Mouse (Mus musculus) thymus, adult 18-20 months (tissue): ENCODE data around the gene Kank2.
A peak's percentile ranks its signal among the peaks of the same experiment; 100 is the strongest.

Source experiments
- DNase-seq, 2 experiments: peaks; one replicate each; pipeline ENCODE4 v3.0.0; 2022; ENCODE audit warnings: mixed read lengths in 2 of 2

Kank2 gene

DNA sequence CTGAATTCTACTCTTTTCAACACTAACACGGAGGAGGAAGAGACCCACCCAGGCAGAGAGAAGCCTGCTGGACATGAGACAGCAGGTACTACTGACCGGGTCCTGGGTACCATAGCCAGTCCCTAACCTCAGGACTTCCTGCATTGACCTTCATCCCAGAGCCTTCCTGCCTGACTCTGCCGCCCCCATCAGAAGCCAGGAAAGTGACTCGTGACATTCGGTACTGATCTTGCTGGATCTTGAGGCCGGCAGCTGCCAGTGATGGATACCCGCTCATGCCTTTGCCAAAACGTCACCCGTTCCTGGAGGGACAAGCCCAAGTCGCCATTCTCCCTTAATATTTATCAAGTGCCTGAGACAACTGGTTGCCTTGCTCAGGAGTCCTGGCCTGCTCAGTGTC, 50.1 kb downstream of the Kank2 start:
- DNase-seq = no peak

DNA sequence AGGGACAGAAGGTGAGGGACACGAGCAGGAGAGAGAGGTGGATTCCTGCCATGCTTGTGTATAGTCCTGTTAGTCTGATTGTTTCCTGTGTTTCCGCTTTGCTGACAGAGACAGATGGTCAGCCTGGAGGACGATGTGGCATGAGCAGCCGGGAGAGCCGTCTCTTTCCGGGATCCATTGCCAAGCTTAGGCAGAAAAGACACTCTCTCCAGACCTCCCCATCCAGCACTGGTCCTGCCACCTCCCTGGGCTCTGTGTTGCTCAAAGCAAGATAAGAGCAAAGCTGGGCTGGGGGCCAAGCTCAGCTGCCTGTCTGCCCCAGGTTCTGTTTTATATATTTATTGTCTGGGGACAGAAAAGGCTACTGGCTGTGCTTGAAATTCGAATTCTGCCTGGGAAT, 50.5 kb downstream of the Kank2 start:
- no peak for DNase-seq

DNA sequence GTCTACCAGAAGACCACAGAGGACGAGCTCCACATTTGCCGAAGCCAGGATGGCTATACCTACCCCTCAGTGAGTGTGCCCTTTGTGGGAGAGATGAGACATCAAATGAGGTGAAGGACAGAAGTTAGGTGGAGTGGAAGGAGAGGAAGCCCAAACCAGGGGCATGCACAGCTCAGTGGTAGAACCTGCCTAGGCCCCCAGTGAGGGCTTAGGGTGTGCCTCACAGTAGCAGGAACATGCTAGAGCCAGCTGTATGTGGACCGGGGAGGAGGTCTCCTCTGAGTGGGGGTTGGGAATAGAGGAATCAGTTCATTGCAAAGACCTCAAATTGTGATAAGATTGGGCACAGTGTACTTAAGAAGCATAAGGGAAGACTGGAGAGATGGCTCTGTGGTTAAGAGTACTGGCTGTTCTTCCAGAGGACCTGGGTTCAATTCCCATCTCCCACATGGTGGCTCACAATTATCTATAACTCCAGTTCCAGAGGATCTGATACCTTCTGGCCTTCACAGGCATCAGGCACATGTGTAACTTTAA, 51.2 kb downstream of the Kank2 start:
- DNase-seq = no peak

DNA sequence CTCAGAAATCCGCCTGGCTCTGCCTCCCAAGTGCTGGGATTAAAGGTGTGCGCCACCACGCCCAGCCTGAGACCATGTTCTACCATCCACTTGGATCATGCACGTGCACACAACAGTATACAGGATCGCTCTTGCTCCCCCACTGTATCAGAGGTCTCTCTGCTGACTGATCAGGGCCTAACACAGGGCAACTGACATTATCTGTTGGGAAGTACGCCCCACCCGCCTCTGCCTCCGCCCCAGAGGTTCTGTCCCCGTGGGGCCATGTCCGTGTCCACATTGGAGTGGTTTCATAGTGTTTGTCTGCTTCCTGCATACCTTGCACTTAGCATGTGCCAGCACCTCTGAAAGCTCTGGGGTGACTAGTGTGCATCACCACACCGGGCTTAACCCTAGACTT, 57.0 kb downstream of the Kank2 start:
- DNase-seq = no peak

DNA sequence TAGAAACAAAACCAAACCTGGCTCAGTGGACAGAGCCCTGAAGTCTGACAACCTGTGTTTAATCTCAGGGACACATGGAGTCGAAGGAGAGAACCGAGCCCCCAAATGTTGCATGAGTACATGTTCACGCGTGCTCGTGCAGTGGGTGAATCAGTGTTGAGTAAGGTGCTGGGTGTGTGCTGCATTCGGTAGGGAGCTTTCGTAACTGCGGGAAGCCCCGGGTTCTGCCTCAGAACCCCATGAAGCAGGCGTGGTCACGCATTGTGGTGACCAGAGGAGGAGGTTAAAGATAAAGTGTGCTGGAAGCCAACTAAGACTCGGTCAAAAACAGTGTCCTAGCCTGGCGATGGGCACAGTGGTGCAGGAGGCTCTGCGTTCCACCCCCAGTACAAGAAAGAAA, 58.1 kb downstream of the Kank2 start:
- DNase-seq = no peak

DNA sequence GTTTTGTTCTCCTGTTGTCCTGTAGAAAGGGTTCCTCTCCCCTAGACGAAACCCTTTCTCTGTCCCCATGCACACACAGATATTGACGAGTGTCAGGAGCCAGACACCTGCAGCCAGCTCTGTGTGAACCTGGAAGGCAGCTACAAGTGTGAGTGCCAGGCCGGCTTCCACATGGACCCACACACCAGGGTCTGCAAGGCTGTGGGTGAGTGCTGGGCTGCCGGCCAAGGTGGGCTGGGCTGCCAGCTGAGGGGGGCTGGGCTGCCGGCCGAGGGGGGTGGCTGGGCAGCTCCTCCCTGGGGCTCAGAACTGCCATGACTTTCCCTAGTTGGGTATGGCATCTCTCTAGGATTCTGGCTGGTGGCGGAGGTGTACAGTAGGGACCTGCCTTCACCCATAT, 59.8 kb downstream of the Kank2 start:
- DNase-seq = no peak

DNA sequence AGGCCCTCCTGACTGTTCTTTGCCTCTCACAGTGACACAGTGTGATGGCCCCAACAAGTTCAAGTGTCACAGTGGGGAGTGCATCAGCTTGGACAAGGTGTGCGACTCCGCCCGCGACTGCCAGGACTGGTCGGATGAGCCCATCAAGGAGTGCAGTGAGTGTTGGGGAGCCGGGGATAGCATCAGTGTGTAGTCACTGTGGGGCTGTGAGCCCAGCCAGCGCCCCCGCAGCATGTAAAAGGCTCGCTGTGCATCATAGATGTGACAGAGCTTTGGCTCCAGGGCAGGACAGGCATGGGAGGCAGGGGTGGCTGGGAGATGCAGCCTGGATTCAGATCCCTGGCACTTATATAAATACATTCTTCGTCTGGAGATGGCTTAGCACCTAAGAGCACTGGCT, 61.4 kb downstream of the Kank2 start:
- no peak for DNase-seq

DNA sequence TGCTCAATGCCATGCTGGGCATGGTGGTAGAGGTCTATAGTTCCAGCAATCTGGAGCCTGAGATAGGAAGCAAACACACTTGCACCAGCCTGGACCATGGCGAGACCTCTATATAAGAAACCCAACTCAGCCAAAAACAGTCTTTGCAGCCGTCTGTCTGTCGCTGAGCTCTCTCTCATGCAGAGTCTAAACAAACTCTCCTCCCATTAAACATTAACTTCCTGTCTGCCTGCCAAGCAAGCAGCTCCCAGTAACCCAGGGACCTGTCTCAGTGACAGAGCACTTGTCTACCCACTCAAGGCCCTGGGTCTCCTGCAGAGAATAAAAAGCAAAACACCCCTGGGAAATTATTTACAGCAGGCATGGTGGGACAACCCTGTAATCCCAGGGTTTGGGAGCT, 62.0 kb downstream of the Kank2 start:
- no peak for DNase-seq

DNA sequence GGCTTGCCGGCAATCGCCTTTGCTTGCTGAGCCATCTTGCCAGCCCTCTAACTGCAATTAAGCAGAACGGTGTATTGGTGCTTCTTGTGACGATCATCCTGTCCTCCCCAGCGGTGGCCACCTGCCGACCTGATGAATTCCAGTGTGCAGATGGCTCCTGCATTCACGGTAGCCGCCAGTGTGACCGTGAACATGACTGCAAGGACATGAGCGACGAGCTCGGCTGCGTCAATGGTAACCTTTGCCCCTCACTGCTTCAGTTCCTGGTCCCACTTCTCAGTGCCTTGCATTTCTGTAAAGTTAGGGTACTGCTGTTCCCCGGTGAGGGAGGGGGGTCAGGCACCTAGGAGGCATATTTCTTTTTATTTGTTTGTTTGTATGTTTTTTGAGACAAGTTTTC, 63.4 kb downstream of the Kank2 start:
- DNase-seq = no peak

DNA sequence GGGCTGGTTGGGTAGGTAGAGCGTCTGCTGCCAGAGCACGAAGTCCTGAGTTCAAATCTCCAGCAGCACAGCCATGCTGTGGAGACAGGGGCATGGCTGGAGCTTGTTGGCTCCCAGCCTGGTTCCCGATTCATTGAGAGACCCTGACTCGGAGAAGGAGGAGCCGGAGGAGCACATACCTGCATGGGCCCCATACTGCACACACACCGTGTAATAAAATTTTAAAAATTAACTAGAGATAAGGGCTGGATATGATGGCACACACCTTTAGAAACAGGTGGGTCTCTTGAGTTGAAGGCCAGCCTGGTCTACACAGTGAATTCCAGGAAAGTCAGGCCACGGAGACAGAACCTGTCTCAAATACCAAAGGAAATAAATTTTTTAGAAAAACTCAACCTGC, 64.6 kb downstream of the Kank2 start:
- no peak for DNase-seq

DNA sequence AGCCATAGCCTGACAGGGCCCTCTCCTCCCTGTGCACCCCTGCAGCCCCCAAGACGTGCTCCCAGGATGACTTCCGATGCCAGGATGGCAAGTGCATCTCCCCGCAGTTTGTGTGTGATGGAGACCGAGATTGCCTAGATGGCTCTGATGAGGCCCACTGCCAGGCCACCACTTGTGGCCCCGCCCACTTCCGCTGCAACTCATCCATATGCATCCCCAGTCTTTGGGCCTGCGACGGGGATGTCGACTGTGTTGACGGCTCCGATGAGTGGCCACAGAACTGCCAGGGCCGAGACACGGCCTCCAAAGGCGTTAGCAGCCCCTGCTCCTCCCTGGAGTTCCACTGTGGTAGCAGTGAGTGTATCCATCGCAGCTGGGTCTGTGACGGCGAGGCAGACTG, 65.1 kb downstream of the Kank2 start:
- no peak for DNase-seq

DNA sequence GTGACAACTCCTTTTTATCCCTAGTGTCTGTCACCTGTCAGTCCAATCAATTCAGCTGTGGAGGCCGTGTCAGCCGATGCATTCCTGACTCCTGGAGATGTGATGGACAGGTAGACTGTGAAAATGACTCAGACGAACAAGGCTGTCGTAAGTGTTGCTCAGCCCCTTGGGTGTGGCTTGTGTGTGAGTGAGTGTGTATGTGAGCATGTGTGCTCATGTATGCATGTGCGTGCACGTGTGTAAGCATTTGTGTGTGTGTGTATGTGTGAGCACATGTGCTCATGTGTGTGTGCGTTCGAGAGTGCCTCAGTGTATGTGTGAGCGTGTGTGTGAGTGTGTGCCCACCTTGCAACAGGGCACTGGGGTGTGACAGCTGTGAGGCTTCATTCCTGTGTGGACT, 66.3 kb downstream of the Kank2 start:
- no peak for DNase-seq

DNA sequence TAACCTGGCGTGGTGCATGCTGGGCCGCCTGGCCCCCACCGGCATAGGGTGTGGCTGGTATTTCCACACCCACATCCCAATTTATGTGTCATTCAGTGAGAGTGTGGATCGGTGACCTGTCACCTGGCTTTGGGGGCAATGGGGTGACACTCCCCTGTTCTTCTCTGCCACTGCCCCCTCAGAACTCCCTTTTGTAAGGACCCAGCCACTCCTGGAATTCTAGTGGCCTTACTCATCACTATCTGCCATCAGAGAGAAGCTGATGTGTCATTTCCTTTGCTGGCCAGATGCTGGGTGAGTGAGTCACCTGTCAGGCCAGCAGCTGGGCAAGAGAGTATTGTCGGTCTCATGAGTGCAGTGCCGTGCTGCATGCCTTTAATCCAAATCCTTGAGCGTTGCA, 69.3 kb downstream of the Kank2 start:
- DNase-seq = no peak

DNA sequence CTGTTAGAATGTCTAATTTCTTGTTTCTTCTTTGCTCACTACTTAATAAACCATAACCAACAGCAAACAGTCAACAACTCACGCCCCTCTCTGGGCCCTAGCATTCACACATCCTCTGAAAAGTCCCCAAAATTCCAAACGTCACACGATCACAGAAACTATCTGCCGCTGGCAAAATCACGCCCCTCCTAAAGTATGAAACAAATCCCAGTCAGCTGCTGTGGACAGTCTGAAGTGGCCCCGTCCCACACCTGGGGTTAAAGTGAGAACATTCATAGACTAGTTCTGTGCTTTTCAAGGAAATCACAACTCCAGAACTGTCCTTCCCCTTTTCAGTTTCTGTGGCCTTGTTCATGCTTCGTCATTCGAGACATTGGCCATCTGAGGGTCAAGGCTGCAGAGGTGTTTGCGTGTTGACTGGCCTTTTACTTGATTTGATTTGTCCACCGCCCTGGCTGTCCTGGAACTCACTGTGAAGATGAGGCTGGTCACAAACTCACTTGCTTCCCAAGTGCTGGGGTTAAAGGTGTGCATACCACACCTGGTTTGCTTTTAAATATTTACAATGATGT, 70.2 kb downstream of the Kank2 start:
- no peak for DNase-seq

DNA sequence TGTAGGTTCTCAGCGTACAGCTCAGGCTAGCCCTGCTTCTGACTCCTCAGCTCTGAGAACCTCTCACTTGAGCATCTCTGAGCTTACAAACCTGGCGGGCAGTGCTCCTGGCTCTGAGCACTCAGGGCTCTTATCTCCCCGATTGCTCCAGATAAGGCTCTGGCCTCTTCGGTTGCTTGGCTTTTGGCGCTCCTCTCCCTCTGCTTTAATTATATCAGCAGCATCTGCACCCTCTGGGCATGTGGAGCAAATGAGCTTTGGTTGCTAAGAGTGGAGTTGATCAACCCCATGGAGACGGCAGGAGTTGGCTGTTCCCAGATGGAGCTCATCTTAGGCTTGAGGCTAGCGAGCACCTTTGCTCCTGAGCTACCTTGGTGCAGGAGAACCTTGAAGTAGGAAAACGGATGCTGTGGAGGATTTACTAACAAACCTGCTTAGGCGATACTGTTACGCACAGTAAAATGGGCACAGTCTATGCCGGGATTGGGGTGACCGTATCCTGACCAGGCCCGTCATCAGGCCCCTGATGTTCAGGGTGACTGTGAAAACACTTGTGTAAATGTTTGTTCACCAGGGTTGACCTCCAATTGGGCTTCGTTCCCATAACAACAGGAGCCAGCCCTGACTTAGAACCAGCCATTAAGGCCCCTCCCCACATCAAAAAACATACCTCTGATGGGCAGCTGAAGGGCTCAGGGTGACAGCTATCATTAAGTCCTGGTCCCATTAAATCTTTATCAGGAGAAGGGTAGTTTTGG, 72.1 kb downstream of the Kank2 start:
- no peak for DNase-seq

DNA sequence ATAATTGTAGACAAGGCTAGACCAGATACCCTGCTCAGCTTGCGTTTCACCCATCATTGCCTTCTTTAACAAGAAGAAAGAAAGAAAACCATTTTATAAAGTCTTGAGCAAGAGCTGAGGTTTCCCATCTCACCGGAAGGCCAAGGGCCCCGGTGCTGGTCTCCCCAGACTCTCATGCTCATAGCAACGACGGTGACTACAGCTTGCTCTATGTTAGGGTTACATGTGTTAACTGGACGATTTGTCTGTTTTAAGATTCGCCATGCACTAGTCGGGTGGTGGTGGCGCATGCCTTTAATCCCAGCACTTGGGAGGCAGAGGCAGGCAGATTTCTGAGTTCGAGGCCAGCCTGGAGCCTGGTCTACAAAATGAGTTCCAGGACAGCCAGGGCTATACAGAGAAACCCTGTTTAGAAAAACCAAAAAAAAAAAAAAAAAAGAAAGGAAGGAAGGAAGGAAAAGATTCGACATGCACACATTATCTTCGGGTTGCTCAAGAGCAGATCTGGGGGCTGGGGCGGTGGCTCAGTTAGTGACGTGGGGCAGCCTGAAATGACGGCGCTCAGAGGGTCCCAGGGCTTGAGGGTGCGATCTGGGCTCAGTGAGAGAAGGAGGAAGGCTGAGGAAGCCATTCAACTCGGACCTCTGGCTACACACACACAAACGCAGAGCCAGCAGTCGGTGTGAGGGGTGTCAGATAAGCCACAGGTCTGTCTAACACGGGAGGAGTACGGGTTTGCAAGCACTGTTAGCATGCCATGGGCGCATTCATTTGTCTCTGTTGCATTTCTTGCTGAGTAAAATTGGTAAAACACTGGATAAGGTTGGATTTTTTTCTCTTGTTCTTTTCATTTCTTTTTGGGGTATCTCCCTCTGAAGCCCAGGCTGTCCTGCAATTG, 73.1 kb downstream of the Kank2 start:
- DNase-seq = no peak

DNA sequence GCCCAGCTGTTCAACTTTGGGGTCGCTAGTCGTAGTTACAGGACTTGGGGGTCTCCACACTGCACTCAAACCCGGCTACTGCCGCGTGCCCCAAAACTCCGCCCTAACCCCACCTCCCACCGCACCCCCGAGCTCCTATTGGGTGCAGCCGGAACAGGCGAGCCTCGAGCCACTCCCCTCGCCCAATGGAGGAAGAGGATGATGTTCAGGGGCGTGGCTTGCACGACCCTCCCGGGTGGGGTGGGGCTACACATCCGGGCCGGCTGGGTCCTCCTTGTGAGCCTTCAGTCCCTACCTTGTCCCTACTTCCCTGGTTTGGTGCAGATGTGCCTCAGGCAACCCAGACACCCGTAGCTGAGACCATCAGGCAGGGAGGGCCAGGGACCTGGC, 74.4 kb downstream of the Kank2 start:
- peak; percentile 92 to 93 for DNase-seq

DNA sequence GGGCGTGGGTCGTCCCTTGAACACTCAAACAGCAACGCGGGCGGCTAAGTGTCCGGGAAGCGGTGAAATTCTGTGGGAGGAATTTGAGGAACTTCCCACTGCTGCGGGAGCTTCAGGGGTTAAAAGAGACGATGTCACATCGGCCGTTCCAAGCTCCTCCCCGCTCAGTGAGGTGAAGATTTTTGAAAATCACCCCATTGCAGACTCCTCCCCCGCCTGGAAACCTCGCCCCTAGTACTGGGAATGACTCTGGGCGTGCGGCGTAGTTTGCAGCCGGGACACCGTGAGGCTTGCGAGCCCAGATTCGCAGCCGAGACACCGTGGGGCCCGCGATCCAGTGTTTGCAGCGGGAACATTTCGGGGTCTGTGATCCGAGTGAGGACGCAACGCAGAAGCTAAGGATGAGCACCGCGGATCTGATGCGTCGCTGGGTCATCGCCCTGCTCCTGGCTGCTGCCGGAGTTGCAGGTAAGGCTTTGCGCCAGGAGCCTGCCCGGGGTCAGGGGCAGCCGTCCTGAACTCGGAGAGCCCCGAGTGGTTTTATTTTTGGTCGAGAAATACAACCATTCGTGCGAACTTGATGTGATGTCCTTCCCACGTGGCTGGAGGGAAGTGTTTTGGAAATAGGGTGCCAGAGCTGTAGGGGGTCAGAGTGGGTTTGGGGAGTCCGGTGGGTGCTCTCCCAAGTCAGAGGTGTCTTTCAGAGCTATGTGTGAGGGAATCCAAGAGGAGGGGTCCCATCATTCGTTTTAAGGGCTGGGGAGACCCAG, 75.0 kb downstream of the Kank2 start, which contains the start of gene Ldlr:
Ldlr (plus strand) TSS at position 107 of the 770 bp plus-strand sequence.
- peak; percentile 43 to 55 for DNase-seq

DNA sequence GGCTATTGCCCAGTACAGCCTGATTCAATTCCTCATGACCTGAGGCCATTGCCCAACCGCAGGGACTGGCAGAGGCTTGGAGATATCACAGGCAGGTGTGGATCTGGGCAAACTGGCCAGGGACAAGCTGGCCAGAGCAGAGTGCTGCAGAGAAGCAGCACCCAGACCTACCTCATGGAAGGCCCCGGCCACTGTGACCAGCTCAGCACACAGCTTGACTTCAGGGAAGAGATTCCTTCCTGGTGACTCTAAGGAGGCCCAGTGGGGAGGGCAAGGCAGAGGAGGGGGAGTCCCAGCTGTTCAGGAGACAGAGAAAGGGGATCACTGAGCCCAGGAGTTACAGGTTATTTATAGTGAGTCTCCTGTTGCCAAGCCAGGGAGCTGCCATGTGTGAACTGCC, 77.5 kb downstream of the Kank2 start:
- DNase-seq = no peak

DNA sequence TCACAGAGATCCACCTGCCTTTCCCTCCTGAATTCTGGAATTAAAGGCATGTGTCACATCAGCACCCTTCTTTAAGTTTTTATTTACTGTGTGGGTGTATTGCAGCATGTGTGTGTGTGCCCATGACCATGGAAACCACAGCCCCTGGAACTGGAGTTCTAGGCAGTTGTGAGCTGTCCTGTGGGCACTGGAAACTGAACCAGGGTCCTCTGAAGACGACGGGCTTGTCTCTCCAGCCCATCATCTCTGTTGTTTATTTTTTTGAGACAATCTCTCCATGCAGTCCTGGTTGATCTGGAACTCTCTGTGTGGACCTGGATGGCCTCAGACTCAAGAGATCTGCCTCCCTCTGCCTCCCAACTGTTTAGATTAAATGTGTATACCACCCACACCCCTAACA, 81.5 kb downstream of the Kank2 start:
- no peak for DNase-seq
